Mouse (Mus musculus) embryonic facial prominence, embryonic 12.5 days (tissue): ENCODE data around the gene Nfic. TPM values are rescaled to one million over a fixed set of nuclear protein-coding genes. Genes with fewer than 3 reads are reported as not detected.

ENCODE experiments used
- ATAC-seq: fragments of 200-750 bp; cut with Nextera tagmentation; 2 replicates; pipeline ENCODE4 v1.8.0; 2017; ENCODE audit not compliant: insufficient number of reproducible peaks, insufficient read depth, low FRiP score, low TSS enrichment
- H3K27ac ChIP-seq: fragments of 300-500 bp; sonication (generic); 2 replicates; pipeline ENCODE4 v1.5.1; 2016; ENCODE audit warnings: mild to moderate bottlenecking
- H3K27me3 ChIP-seq: fragments of 300-500 bp; sonication (generic); 2 replicates; pipeline ENCODE4 v1.6.1; 2016; ENCODE audit warnings: mild to moderate bottlenecking, moderate library complexity
- H3K36me3 ChIP-seq: fragments of 300-500 bp; sonication (generic); 2 replicates; pipeline ENCODE4 v1.6.1; 2016; ENCODE audit warnings: mild to moderate bottlenecking
- H3K4me1 ChIP-seq: fragments of 300-500 bp; sonication (generic); 2 replicates; pipeline ENCODE4 v1.6.1; 2016
- H3K4me2 ChIP-seq: fragments of 300-500 bp; sonication (generic); replicated peaks from 2 replicates; pipeline ENCODE4 v1.6.1; 2016; ENCODE audit warnings: mild to moderate bottlenecking, moderate library complexity
- H3K4me3 ChIP-seq: fragments of 300-500 bp; sonication (generic); 2 replicates; pipeline ENCODE4 v1.5.1; 2016; ENCODE audit warnings: mild to moderate bottlenecking
- H3K9ac ChIP-seq: fragments of 300-500 bp; sonication (generic); 2 replicates; pipeline ENCODE4 v1.6.1; 2016; ENCODE audit warnings: mild to moderate bottlenecking, moderate library complexity
- H3K9me3 ChIP-seq: fragments of 300-500 bp; sonication (generic); 2 replicates; pipeline ENCODE4 v1.6.1; 2016; ENCODE audit warnings: mild to moderate bottlenecking, moderate library complexity
- WGBS: fragments of 180-500 bp; shearing (Covaris S2); methylation state at CpG from one replicate; pipeline ENCODE4 v1.1.7; 2016; 5-methylcytosine and 5-hydroxymethylcytosine counted together
- polyA plus RNA-seq: library from polyadenylated mRNA; unstranded; fragments of >200 nt; fragmentation: Nextera tagmentation; extraction: Ambion mirVana; gene quantifications from 2 replicates; pipeline ENCODE4 v1.2.1, GENCODE M21; 2016

The Nfic gene
- polyA plus RNA-seq, 1 experiment from 2014 or later = 46.2 TPM

- Histone ChIP-seq H3K27me3 (no peaks in the 10 kb centered on the region), H3K4me3 (peak overlapping the region; percentile 90), H3K9ac (peak overlapping the region; percentile 88), H3K27ac (no peak overlapping the region), H3K4me2 (peak overlapping the region; percentile 97), H3K36me3 (peaks cover 33% of the 10 kb centered on the region), H3K4me1 (peaks cover 22% of the 10 kb centered on the region), H3K9me3 (no peaks in the 10 kb centered on the region)
- 78% methylated on average over 6 of the region's 6 CpGs for WGBS
- ATAC-seq = no peak
Observed at GRCm38 (mm10) chr10:81495151-81495550, 39.7 kb upstream of the Nfic start.

GRCm38 (mm10) chr10:81494260-81495041 lies 39.0 kb upstream of the Nfic start:
- Histone ChIP-seq H3K9me3 (no peaks in the 10 kb centered on the region), H3K4me2 (peak overlapping the region; percentile 97), H3K9ac (peak overlapping the region; percentile 88; the same call in 1 of the 2 replicates), H3K36me3 (peaks cover 40% of the 10 kb centered on the region), H3K4me1 (peaks cover 22% of the 10 kb centered on the region), H3K4me3 (peak overlapping the region; percentile 90), H3K27me3 (no peaks in the 10 kb centered on the region), H3K27ac (no peak overlapping the region)
- no peak for ATAC-seq
- 90% methylated on average over 11 of the region's 11 CpGs for WGBS

GRCm38 (mm10) chr10:81493601-81494220 lies 38.3 kb upstream of the Nfic start:
- 84% methylated on average over 8 of the region's 8 CpGs for WGBS
- Histone ChIP-seq H3K27ac (no peak overlapping the region), H3K27me3 (no peaks in the 10 kb centered on the region), H3K4me1 (peaks cover 22% of the 10 kb centered on the region), H3K9me3 (no peaks in the 10 kb centered on the region), H3K4me3 (no peak overlapping the region), H3K36me3 (peaks cover 47% of the 10 kb centered on the region), H3K4me2 (no peak overlapping the region), H3K9ac (no peak overlapping the region)
- ATAC-seq = no peak

GRCm38 (mm10) chr10:81492606-81493240 lies 37.3 kb upstream of the Nfic start:
- no peak overlapping the region for H3K9ac ChIP-seq
- peaks cover 22% of the 10 kb centered on the region for H3K4me1 ChIP-seq
- H3K27ac ChIP-seq = no peak overlapping the region
- peaks cover 57% of the 10 kb centered on the region for H3K36me3 ChIP-seq
- WGBS = 75% methylated on average over 11 of the region's 11 CpGs
- no peaks in the 10 kb centered on the region for H3K9me3 ChIP-seq
- no peaks in the 10 kb centered on the region for H3K27me3 ChIP-seq
- H3K4me2 ChIP-seq = no peak overlapping the region
- H3K4me3 ChIP-seq = no peak overlapping the region
- no peak for ATAC-seq

- no peak overlapping the region for H3K27ac ChIP-seq
- 92% methylated on average over 9 of the region's 9 CpGs for WGBS
Observed at GRCm38 (mm10) chr10:81491018-81491417, 35.6 kb upstream of the Nfic start.

GRCm38 (mm10) chr10:81489941-81490340 lies 34.5 kb upstream of the Nfic start:
- 89% methylated on average over 14 of the region's 14 CpGs for WGBS
- no peak for ATAC-seq
- no peak overlapping the region for H3K27ac ChIP-seq
- no peak overlapping the region for H3K4me2 ChIP-seq
- H3K9me3 ChIP-seq = no peaks in the 10 kb centered on the region
- no peak overlapping the region for H3K9ac ChIP-seq
- no peak overlapping the region for H3K4me3 ChIP-seq
- H3K36me3 ChIP-seq = peaks cover 73% of the 10 kb centered on the region
- H3K27me3 ChIP-seq = no peaks in the 10 kb centered on the region
- peaks cover 15% of the 10 kb centered on the region for H3K4me1 ChIP-seq

More at GRCm38 (mm10) chr10:81491018-81491417, 35.6 kb upstream of the Nfic start:
- no peaks in the 10 kb centered on the region for H3K27me3 ChIP-seq
- H3K9me3 ChIP-seq = no peaks in the 10 kb centered on the region
- no peak overlapping the region for H3K4me3 ChIP-seq
- ATAC-seq = no peak
- H3K36me3 ChIP-seq = peaks cover 73% of the 10 kb centered on the region
- peaks cover 22% of the 10 kb centered on the region for H3K4me1 ChIP-seq
- no peak overlapping the region for H3K9ac ChIP-seq
- no peak overlapping the region for H3K4me2 ChIP-seq

GRCm38 (mm10) chr10:81488081-81488480 lies 32.6 kb upstream of the Nfic start:
- 86% methylated on average over 11 of the region's 11 CpGs for WGBS
- ATAC-seq = no peak
- no peak overlapping the region for H3K4me2 ChIP-seq
- H3K27ac ChIP-seq = no peak overlapping the region
- no peaks in the 10 kb centered on the region for H3K9me3 ChIP-seq
- H3K36me3 ChIP-seq = peaks cover 69% of the 10 kb centered on the region
- H3K27me3 ChIP-seq = peaks cover under 1% of the 10 kb centered on the region; the same call in 1 of the 2 replicates
- no peaks in the 10 kb centered on the region for H3K4me1 ChIP-seq
- H3K9ac ChIP-seq = no peak overlapping the region
- H3K4me3 ChIP-seq = no peak overlapping the region

- Histone ChIP-seq H3K4me2 (no peak overlapping the region), H3K4me3 (no peak overlapping the region), H3K9me3 (no peaks in the 10 kb centered on the region), H3K36me3 (peaks cover 53% of the 10 kb centered on the region), H3K27ac (no peak overlapping the region), H3K27me3 (peaks cover 17% of the 10 kb centered on the region), H3K4me1 (peaks cover 4% of the 10 kb centered on the region; the same call in 1 of the 2 replicates), H3K9ac (no peak overlapping the region)
- no peak for ATAC-seq
- 84% methylated on average over 10 of the region's 10 CpGs for WGBS
Observed at GRCm38 (mm10) chr10:81486496-81486895, 31.1 kb upstream of the Nfic start.

GRCm38 (mm10) chr10:81485479-81486018 lies 30.1 kb upstream of the Nfic start:
- no peak overlapping the region for H3K4me3 ChIP-seq
- H3K27me3 ChIP-seq = peaks cover 26% of the 10 kb centered on the region
- no peaks in the 10 kb centered on the region for H3K9me3 ChIP-seq
- H3K4me2 ChIP-seq = no peak overlapping the region
- no peak overlapping the region for H3K9ac ChIP-seq
- 70% methylated on average over 7 of the region's 7 CpGs for WGBS
- H3K4me1 ChIP-seq = peaks cover 4% of the 10 kb centered on the region; the same call in 1 of the 2 replicates
- peaks cover 44% of the 10 kb centered on the region for H3K36me3 ChIP-seq
- no peak overlapping the region for H3K27ac ChIP-seq
- ATAC-seq = no peak

GRCm38 (mm10) chr10:81485060-81485449 lies 29.6 kb upstream of the Nfic start:
- no peaks in the 10 kb centered on the region for H3K9me3 ChIP-seq
- no peak overlapping the region for H3K4me2 ChIP-seq
- H3K27ac ChIP-seq = no peak overlapping the region
- peaks cover 39% of the 10 kb centered on the region for H3K36me3 ChIP-seq
- H3K4me1 ChIP-seq = peaks cover 4% of the 10 kb centered on the region; the same call in 1 of the 2 replicates
- peaks cover 31% of the 10 kb centered on the region for H3K27me3 ChIP-seq
- H3K9ac ChIP-seq = no peak overlapping the region
- H3K4me3 ChIP-seq = no peak overlapping the region
- no peak for ATAC-seq
- 29% methylated on average over 2 of the region's 2 CpGs for WGBS

GRCm38 (mm10) chr10:81484441-81485059 lies 29.1 kb upstream of the Nfic start:
- Histone ChIP-seq H3K4me3 (no peak overlapping the region), H3K36me3 (peaks cover 34% of the 10 kb centered on the region), H3K4me1 (peaks cover 4% of the 10 kb centered on the region; the same call in 1 of the 2 replicates), H3K27me3 (peaks cover 36% of the 10 kb centered on the region), H3K27ac (no peak overlapping the region), H3K4me2 (no peak overlapping the region), H3K9me3 (no peaks in the 10 kb centered on the region), H3K9ac (no peak overlapping the region)
- ATAC-seq = no peak
- whole genome bisulfite sequencing = 62% methylated on average over 6 of the region's 6 CpGs
